Mouse (Mus musculus): ENCODE data around the gene Folr2.

The Folr2 gene

GRCm38 (mm10) chr7:101857094-101857493 lies at the start of gene Folr2:
Gene Folr2, minus strand, starts transcription at chr7:101857194.
- no peak for ATAC-seq (ENCODE audit: insufficient number of reproducible peaks, low FRiP score, low TSS enrichment)

GRCm38 (mm10) chr7:101906696-101907095 lies 49.7 kb upstream of the Folr2 start:
- ATAC-seq (ENCODE audit: insufficient number of reproducible peaks, low FRiP score, low TSS enrichment), result no peak

GRCm38 (mm10) chr7:101906287-101906681 lies 49.3 kb upstream of the Folr2 start, which contains the start of gene Tomt:
Gene Tomt, minus strand, starts transcription at chr7:101906359.
- ATAC-seq (ENCODE audit: insufficient number of reproducible peaks, low FRiP score, low TSS enrichment), result no peak

- ATAC-seq (ENCODE audit: insufficient number of reproducible peaks, low FRiP score, low TSS enrichment), result peak; percentile 90
Measured at GRCm38 (mm10) chr7:101905561-101906286, 48.7 kb upstream of the Folr2 start, which contains the start of gene Lamtor1. Gene Lamtor1, plus strand, starts transcription at chr7:101905904.

GRCm38 (mm10) chr7:101902846-101903245 lies 45.9 kb upstream of the Folr2 start:
- ATAC-seq (ENCODE audit: insufficient number of reproducible peaks, low FRiP score, low TSS enrichment), result no peak

- no peak for ATAC-seq (ENCODE audit: insufficient number of reproducible peaks, low FRiP score, low TSS enrichment)
Measured at GRCm38 (mm10) chr7:101901969-101902368, 45.0 kb upstream of the Folr2 start.

- ATAC-seq (ENCODE audit: insufficient number of reproducible peaks, low FRiP score, low TSS enrichment), result no peak
Measured at GRCm38 (mm10) chr7:101900331-101901097, 43.5 kb upstream of the Folr2 start.

- peak; percentile 91 for ATAC-seq (ENCODE audit: insufficient number of reproducible peaks, low FRiP score, low TSS enrichment)
Measured at GRCm38 (mm10) chr7:101896104-101897066, 39.4 kb upstream of the Folr2 start.

GRCm38 (mm10) chr7:101895695-101896094 lies 38.7 kb upstream of the Folr2 start:
- ATAC-seq (ENCODE audit: insufficient number of reproducible peaks, low FRiP score, low TSS enrichment), result no peak

GRCm38 (mm10) chr7:101888460-101888859 lies 31.5 kb upstream of the Folr2 start:
- no peak for ATAC-seq (ENCODE audit: insufficient number of reproducible peaks, low FRiP score, low TSS enrichment)

- ATAC-seq (ENCODE audit: insufficient number of reproducible peaks, low FRiP score, low TSS enrichment), result no peak
Measured at GRCm38 (mm10) chr7:101886274-101886673, 29.3 kb upstream of the Folr2 start.

- no peak for ATAC-seq (ENCODE audit: insufficient number of reproducible peaks, low FRiP score, low TSS enrichment)
Measured at GRCm38 (mm10) chr7:101884160-101884559, 27.2 kb upstream of the Folr2 start.

GRCm38 (mm10) chr7:101882413-101883154 lies 25.6 kb upstream of the Folr2 start:
- ATAC-seq (ENCODE audit: insufficient number of reproducible peaks, low FRiP score, low TSS enrichment), result no peak

- no peak for ATAC-seq (ENCODE audit: insufficient number of reproducible peaks, low FRiP score, low TSS enrichment)
Measured at GRCm38 (mm10) chr7:101880855-101881254, 23.9 kb upstream of the Folr2 start.

- ATAC-seq (ENCODE audit: insufficient number of reproducible peaks, low FRiP score, low TSS enrichment), result no peak
Measured at GRCm38 (mm10) chr7:101875978-101876377, 19.0 kb upstream of the Folr2 start.

- no peak for ATAC-seq (ENCODE audit: insufficient number of reproducible peaks, low FRiP score, low TSS enrichment)
Measured at GRCm38 (mm10) chr7:101871296-101871695, 14.3 kb upstream of the Folr2 start.

GRCm38 (mm10) chr7:101870629-101871028 lies 13.6 kb upstream of the Folr2 start, which contains the start of gene Folr1:
Gene Folr1, minus strand, starts transcription at chr7:101870788.
- ATAC-seq (ENCODE audit: insufficient number of reproducible peaks, low FRiP score, low TSS enrichment), result no peak

GRCm38 (mm10) chr7:101869163-101869500 lies 12.1 kb upstream of the Folr2 start:
- no peak for ATAC-seq (ENCODE audit: insufficient number of reproducible peaks, low FRiP score, low TSS enrichment)

GRCm38 (mm10) chr7:101868241-101869162 lies 11.5 kb upstream of the Folr2 start:
- no peak for ATAC-seq (ENCODE audit: insufficient number of reproducible peaks, low FRiP score, low TSS enrichment)

Measured in cerebellum, adult (tissue).